Mouse (Mus musculus): ENCODE results near the gene Snapc2. TPM values are rescaled to one million over a fixed set of nuclear protein-coding genes. Genes with fewer than 3 reads are reported as not detected.
"Not testable (repeated sequence)": the region's sequence is repeated elsewhere in the genome, so short reads cannot be mapped to it uniquely, and the experiment has no call there.

The Snapc2 gene
- polyA plus RNA-seq, 1 experiment from 2014 or later, result 62.7 TPM

DNA sequence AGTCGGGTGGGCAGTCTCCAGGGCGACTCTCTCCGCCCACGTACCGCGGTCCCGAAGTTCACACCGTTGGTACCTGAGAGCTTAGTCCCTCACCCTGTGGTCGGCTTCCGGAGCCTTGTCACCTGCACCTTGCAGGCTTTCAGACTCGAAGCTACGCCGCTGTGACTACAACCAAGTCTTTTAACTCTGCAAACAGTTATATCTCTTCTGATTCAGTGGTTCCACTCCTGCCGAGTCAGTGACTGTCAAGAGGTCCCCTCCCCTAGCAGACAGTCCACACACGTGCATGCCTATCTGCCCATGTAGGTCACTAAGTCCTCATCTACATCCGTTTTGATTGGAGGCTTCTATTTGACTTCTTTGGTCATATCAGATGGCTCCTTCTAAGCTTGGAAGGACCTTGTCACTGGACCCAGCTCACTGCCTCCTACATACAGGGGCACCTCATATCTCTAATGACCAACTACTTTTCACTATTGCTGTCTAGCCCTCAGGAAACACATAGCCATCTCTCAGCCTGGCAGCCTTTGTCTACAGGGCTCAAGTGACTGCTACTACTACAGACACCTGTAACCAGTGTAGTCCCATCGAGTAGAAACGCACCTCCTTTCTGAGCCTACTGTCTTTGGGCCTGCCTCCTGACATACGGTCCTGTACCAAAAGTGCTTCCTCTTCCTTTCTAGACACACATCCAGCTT is 13.5 kb upstream of the Snapc2 start:
- peaks cover 31% of the 10 kb centered on the region for H3K36me3 ChIP-seq
- H3K27ac ChIP-seq, result peak overlapping the region; percentile 95
- H3K4me1 ChIP-seq (replicated peaks), result peaks cover 37% of the 10 kb centered on the region
- no peaks in the 10 kb centered on the region for H3K9me3 ChIP-seq
- H3K4me2 ChIP-seq (replicated peaks), result peak overlapping the region; percentile 77
- H3K4me3 ChIP-seq (replicated peaks), result peak overlapping the region; percentile 85
- H3K9ac ChIP-seq (replicated peaks), result peak overlapping the region; percentile 80
- 16% methylated on average over 19 of the region's 19 CpGs for WGBS
- no peak for ATAC-seq
- H3K27me3 ChIP-seq, result no peaks in the 10 kb centered on the region

DNA sequence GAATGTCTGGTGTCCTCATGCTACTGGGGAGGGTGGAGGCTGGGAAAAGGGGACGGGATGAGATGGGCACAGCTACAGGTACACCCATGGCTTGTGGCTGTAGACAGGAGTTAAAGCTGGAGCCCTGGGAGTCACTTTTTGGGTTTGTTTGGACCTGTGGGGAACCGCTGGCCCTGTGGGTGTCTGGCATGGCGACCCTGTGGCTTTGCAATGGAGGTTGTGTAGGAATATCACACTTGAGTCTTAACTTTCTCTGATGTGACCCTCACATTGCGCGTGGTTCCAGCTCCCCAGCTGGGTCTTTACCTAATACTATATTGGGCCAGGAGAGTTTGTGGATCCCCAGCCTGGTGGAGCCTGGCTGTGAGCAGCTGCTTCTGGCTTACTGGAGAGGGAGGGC is 7.8 kb upstream of the Snapc2 start:
- no peak overlapping the region for H3K9ac ChIP-seq (replicated peaks)
- no peak overlapping the region for H3K4me2 ChIP-seq (replicated peaks)
- 97% methylated on average over 5 of the region's 5 CpGs for WGBS
- no peak overlapping the region for H3K27ac ChIP-seq
- H3K36me3 ChIP-seq, result peaks cover 85% of the 10 kb centered on the region
- ATAC-seq, result no peak
- H3K4me3 ChIP-seq (replicated peaks), result no peak overlapping the region
- no peaks in the 10 kb centered on the region for H3K9me3 ChIP-seq
- peaks cover 15% of the 10 kb centered on the region; the same call in 1 of the 2 replicates for H3K27me3 ChIP-seq
- H3K4me1 ChIP-seq (replicated peaks), result peaks cover 25% of the 10 kb centered on the region

DNA sequence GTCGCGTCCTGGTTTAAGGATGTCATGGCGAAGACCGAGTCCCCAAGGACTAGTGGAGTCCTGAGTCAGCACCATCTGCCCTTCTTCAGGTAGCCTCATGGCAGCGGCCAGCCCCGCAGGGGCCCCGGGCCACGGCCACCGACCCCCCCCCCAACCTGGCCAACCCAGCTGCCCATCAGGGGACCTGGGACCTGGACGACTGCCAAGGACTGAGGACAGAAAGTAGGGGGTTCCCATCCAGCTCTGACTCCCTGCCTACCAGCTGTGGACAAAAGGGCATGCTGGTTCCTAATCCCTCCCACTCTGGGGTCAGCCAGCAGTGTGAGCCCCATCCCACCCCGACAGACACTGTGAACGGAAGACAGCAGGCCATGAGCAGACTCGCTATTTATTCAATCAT is 7.1 kb upstream of the Snapc2 start:
- Histone ChIP-seq H3K9ac (replicated peaks) (no peak overlapping the region), H3K4me3 (replicated peaks) (no peak overlapping the region), H3K4me2 (replicated peaks) (no peak overlapping the region), H3K4me1 (replicated peaks) (peaks cover 24% of the 10 kb centered on the region), H3K27me3 (peaks cover 15% of the 10 kb centered on the region; the same call in 1 of the 2 replicates), H3K27ac (no peak overlapping the region), H3K36me3 (peaks cover 87% of the 10 kb centered on the region), H3K9me3 (no peaks in the 10 kb centered on the region)
- ATAC-seq, result no peak
- WGBS, result 82% methylated on average over 13 of the region's 13 CpGs

DNA sequence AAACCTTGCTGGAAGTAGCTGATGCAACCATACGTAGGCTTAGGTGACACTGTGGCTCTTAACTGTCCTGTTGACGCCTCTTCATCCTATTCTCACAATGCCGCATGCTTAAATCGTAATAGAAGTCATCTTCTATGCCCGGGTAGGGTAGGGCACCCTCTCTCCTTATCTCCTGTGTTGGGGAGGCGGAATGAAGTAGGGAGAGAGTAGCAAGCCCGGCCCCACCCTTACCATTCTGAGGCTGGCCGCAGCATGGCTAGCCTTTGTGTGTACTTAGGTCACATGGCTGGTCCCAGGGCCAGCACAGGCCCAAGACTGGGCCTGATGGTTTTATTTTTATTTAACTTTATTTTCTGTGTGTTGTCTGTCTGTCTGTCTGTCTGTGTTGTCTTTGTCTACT is 5.6 kb upstream of the Snapc2 start:
- Histone ChIP-seq H3K36me3 (peaks cover 77% of the 10 kb centered on the region), H3K27ac (no peak overlapping the region), H3K4me3 (replicated peaks) (no peak overlapping the region), H3K4me2 (replicated peaks) (no peak overlapping the region), H3K9ac (replicated peaks) (no peak overlapping the region), H3K4me1 (replicated peaks) (peaks cover 15% of the 10 kb centered on the region), H3K9me3 (no peaks in the 10 kb centered on the region), H3K27me3 (peaks cover 15% of the 10 kb centered on the region; the same call in 1 of the 2 replicates)
- 95% methylated on average over 8 of the region's 8 CpGs for WGBS
- ATAC-seq, result no peak

DNA sequence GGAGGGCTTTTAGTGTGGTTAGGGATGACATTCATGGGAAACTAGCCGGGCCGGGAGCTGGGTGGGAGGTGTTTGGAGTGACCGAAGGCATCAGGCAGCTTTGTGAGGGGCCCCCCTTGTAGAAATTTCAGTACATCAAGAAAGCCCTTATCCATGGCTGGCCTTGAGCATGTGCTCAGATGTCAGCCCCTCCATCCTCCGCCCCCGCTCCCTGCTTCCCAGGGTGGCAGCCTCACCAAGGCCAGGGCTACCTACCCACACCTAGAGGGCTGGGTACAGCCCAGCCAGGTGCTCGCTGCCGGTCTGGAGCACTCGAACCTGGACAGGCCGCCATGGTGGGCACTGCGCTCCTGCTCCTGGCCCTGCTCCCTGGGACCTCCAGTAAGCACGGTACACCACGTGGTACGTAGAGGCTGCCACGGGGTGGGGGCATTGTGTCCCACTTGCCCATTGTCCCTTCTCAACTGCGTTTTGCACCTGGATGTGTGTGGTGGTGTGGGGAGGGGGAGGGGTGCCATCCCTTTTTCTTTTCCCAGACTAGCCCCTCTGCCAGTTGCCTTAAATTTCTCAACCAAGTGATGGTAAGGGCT is 4.8 kb upstream of the Snapc2 start, which contains the start of gene Tgfbr3l:
TSS of gene Tgfbr3l (plus strand) at position 264 of the 590 bp plus-strand sequence.
- H3K4me2 ChIP-seq (replicated peaks), result no peak within 1 kb of the TSS
- no peak within 1 kb of the TSS for H3K27ac ChIP-seq
- no peaks in the 10 kb centered on the region for H3K9me3 ChIP-seq
- peaks cover 15% of the 10 kb centered on the region; the same call in 1 of the 2 replicates for H3K27me3 ChIP-seq
- no peak within 1 kb of the TSS for H3K4me3 ChIP-seq (replicated peaks)
- WGBS, result 82% methylated on average over 15 of the region's 15 CpGs
- ATAC-seq, result no peak
- H3K36me3 ChIP-seq, result peaks cover 69% of the 10 kb centered on the region
- H3K9ac ChIP-seq (replicated peaks), result peak within 1 kb of the TSS; percentile 41; the same call in 1 of the 2 replicates
- peaks cover 20% of the 10 kb centered on the region for H3K4me1 ChIP-seq (replicated peaks)

DNA sequence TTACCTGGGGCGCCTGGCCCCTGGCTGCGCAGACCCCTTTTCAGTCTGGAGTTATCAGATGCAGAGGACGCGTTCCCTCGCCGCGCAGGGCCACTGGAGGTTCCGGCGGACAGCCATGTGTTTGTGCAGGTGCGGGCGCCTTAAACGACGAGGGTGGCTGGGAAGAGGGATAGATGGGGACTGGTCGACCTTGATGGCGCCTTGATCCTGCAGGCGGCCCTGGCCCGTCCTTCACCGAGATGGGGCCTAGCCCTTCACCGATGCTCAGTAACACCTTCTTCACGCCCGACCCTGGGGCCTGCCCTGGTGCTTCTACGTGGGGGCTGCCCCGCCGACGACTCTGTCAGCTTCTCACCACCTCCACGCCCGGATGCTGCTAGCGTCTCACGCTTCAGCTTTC is 3.7 kb upstream of the Snapc2 start:
- WGBS, result 20% methylated on average over 29 of the region's 29 CpGs
- Histone ChIP-seq H3K27me3 (peaks cover 15% of the 10 kb centered on the region; the same call in 1 of the 2 replicates), H3K9ac (replicated peaks) (peak overlapping the region; percentile 41), H3K9me3 (no peaks in the 10 kb centered on the region), H3K4me2 (replicated peaks) (no peak overlapping the region), H3K4me1 (replicated peaks) (peaks cover 29% of the 10 kb centered on the region), H3K27ac (no peak overlapping the region), H3K4me3 (replicated peaks) (no peak overlapping the region), H3K36me3 (peaks cover 57% of the 10 kb centered on the region)
- no peak for ATAC-seq

DNA sequence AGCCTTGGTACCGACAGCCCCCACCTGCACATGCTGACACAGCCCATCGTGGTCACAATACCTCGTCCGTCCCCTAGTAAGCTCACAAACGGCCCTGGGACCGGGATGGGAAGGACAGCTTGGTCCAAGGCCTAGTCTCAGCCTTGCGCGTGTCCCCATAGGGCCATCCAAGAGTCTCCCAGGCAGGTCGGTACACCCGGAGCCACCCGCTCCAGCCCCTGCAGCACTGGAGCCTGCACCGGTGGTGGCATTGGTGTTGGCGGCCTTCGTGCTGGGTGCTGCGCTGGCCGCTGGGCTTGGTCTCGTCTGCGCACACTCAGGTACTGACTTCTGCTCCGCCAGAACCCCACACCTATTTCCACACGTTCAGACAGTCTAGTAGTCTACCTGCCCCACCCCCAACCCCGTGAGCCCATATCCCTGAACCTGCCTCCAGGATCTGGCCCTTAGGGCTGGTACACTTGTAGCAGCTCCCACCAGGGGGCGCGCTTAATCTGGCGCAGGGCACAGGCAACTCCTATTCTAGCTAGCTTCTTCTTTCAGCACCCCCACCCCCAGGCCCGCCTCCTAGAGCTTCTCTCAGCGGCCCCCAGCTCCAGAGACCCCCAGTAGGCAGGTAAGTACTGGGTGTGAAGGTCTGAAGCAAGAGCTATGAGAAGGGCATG is 2.4 kb upstream of the Snapc2 start:
- H3K9me3 ChIP-seq, result no peaks in the 10 kb centered on the region
- peaks cover 15% of the 10 kb centered on the region; the same call in 1 of the 2 replicates for H3K27me3 ChIP-seq
- H3K27ac ChIP-seq, result no peak overlapping the region
- WGBS, result 36% methylated on average over 26 of the region's 26 CpGs
- ATAC-seq, result peak; percentile 12
- H3K4me3 ChIP-seq (replicated peaks), result no peak overlapping the region
- H3K36me3 ChIP-seq, result peaks cover 57% of the 10 kb centered on the region
- no peak overlapping the region for H3K4me2 ChIP-seq (replicated peaks)
- no peak overlapping the region for H3K9ac ChIP-seq (replicated peaks)
- peaks cover 32% of the 10 kb centered on the region for H3K4me1 ChIP-seq (replicated peaks)

DNA sequence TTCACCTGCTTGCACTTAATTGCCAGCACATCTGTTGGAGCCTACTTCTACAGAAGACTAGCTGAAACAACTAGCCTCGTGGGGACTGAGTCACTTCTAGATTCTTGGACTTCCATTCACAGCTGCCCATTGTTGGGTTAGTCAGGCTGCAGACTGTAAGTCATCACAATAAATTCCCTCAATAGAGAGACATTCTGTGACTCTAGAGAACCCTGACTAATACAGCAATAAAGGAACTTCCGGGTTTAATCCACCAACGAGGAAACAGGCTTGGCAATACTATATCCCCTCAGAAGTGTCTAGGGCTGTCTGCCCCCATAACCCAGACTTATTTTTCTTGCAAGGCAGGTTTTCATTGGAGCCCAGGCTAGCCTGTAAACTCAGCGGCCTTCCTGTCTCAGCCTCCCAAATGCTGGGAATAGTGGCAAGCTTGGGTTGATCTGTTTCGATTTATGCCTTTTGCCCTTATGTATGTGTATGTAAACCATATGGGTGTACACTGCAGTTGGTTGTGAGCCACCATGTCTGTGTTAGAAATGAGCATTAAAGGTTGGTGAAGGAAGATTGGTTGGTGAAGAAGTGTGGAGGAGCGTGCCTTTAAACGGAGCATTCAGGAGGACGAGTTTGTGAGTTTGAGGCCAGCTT is 642 bp upstream of the Snapc2 start:
- H3K27ac ChIP-seq, result peak overlapping the region; percentile 92
- H3K27me3 ChIP-seq, result peaks cover 15% of the 10 kb centered on the region; the same call in 1 of the 2 replicates
- peak; percentile 0; the same call in 1 of the 2 replicates for ATAC-seq
- peak overlapping the region; percentile 92 for H3K4me3 ChIP-seq (replicated peaks)
- H3K9ac ChIP-seq (replicated peaks), result peak overlapping the region; percentile 91
- H3K9me3 ChIP-seq, result no peaks in the 10 kb centered on the region
- H3K4me2 ChIP-seq (replicated peaks), result peak overlapping the region; percentile 71
- peaks cover 45% of the 10 kb centered on the region for H3K4me1 ChIP-seq (replicated peaks)
- H3K36me3 ChIP-seq, result peaks cover 57% of the 10 kb centered on the region
- WGBS, result 45% methylated on average over 8 of the region's 8 CpGs

DNA sequence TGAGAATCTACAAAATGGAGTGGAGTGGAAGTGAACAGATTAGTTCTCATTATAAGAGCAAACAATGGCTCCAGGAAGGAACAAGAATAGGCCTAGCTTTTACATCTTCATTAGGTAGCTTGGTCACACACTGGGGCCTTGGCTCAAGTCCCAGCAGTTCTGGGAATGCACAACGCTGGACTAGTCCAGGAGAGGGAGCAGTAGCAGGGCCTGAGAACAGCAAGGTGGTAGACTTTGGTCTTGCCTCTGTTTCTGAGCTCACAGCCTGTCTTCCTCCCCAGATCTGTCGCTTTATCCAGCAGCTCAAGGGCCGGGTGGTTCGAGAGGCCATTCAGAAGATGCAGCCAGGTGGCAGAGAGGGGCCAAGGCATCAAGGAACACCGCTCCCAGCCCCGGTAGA is 1.1 kb downstream of the Snapc2 start:
- peak overlapping the region; percentile 92 for H3K4me3 ChIP-seq (replicated peaks)
- peak overlapping the region; percentile 71 for H3K4me2 ChIP-seq (replicated peaks)
- no peak for ATAC-seq
- H3K4me1 ChIP-seq (replicated peaks), result peaks cover 54% of the 10 kb centered on the region
- no peaks in the 10 kb centered on the region for H3K9me3 ChIP-seq
- 0 out of 2 replicates have a peak, but pooled peaks cover 6% of the 10 kb centered on the region for H3K27me3 ChIP-seq
- peaks cover 48% of the 10 kb centered on the region for H3K36me3 ChIP-seq
- H3K27ac ChIP-seq, result peak overlapping the region; percentile 92; the same call in 1 of the 2 replicates
- 58% methylated on average over 6 of the region's 6 CpGs for WGBS
- H3K9ac ChIP-seq (replicated peaks), result peak overlapping the region; percentile 24; the same call in 1 of the 2 replicates

DNA sequence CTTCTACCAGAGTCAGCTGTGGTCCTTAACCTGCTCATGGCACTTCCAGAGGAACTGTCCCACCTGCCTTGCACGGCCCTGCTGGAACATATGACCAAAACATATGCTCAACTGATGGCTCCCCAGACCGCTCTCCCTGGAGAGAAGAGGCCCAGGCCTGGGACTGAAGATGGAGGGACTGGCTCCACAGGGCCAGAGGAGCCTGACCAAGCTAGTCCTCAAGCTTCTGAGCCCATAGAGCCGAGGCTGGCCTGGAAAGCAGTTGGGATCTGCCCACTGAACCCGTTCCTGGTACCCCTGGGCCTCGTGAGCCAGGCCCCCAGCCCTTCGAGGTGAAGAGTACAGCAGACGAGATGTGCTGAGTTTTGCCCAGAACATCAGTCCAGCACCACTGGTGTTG is 2.6 kb downstream of the Snapc2 start:
- not testable (repeated sequence) for H3K27me3 ChIP-seq, ATAC-seq
- WGBS, result 86% methylated on average over 7 of the region's 7 CpGs

DNA sequence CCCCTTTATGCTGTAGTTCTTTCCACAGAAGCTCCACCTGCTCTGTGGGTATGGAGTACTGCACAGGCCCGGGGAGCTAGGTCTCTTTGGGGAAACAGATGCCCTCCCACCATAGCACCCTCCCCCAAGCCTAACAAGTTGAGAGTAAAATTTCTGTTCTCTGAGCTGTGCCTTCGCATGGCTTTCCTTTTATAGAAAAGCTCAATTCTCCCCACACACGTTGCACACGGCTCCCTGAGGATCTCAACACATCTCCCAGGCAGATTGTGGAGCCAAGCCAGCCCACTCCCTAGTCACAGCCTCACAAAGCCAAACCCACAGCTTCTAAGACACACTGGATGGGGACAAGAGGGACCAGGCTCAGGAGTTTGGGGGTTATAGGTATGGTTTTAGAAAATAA is 4.0 kb downstream of the Snapc2 start:
- Histone ChIP-seq H3K9me3 (no peaks in the 10 kb centered on the region), H3K27ac (peak overlapping the region; percentile 98), H3K4me1 (replicated peaks) (peaks cover 52% of the 10 kb centered on the region), H3K27me3 (no peaks in the 10 kb centered on the region), H3K4me3 (replicated peaks) (peak overlapping the region; percentile 95), H3K36me3 (peaks cover 53% of the 10 kb centered on the region), H3K9ac (replicated peaks) (peak overlapping the region; percentile 95), H3K4me2 (replicated peaks) (peak overlapping the region; percentile 77)
- WGBS, result 70% methylated on average over 4 of the region's 4 CpGs
- ATAC-seq, result no peak

More for the DNA sequence above, 2.6 kb downstream of the Snapc2 start:
- not testable (repeated sequence) for H3K27ac ChIP-seq; H3K4me2 ChIP-seq (replicated peaks); H3K9me3 ChIP-seq; H3K4me3 ChIP-seq (replicated peaks); H3K9ac ChIP-seq (replicated peaks)
- peaks cover 42% of the 10 kb centered on the region for H3K36me3 ChIP-seq
- H3K4me1 ChIP-seq (replicated peaks), result peaks cover 55% of the 10 kb centered on the region
